Mouse (Mus musculus) kidney, adult 2 months (tissue): ENCODE measurements around the gene Becn1. TPM values are rescaled to one million over a fixed set of nuclear protein-coding genes. Genes with fewer than 3 reads are reported as not detected.

Source experiments
- DNase-seq: peaks from one replicate; pipeline ENCODE4 v3.0.0; 2021
- H3K27ac ChIP-seq: fragments of 200-500 bp; 2 replicates; pipeline ENCODE4 v1.5.1; 2012; ENCODE audit warnings: low read depth, low read length, control low read depth, inconsistent platforms; ENCODE audit not compliant: insufficient read depth
- H3K27me3 ChIP-seq: fragments of 200-500 bp; replicated peaks from 2 replicates; pipeline ENCODE4 v1.6.1; 2012; ENCODE audit warnings: mild to moderate bottlenecking, moderate library complexity, low read length, inconsistent platforms; ENCODE audit not compliant: control insufficient read depth, insufficient read depth
- H3K36me3 ChIP-seq: fragments of 200-500 bp; 2 replicates; pipeline ENCODE4 v1.6.1; 2012; ENCODE audit warnings: mild to moderate bottlenecking, moderate library complexity, low read length, inconsistent platforms; ENCODE audit not compliant: control insufficient read depth, insufficient read depth
- H3K4me1 ChIP-seq: fragments of 200-500 bp; 2 replicates; pipeline ENCODE4 v1.6.1; 2011; ENCODE audit warnings: low read length; ENCODE audit not compliant: control insufficient read depth, insufficient read depth
- H3K4me3 ChIP-seq: fragments of 200-500 bp; 2 replicates; pipeline ENCODE4 v1.5.1; 2011; ENCODE audit warnings: mild to moderate bottlenecking, low read depth, low read length, control low read depth; ENCODE audit not compliant: insufficient read depth
- CTCF ChIP-seq: fragments of 200-500 bp; conservative IDR thresholded peaks from 2 replicates; pipeline ENCODE4 v1.5.1; 2011; ENCODE audit warnings: low read depth, mild to moderate bottlenecking, control low read depth, low read length, moderate library complexity, mixed read lengths; ENCODE audit not compliant: insufficient read depth, insufficient read length
- POLR2A ChIP-seq: fragments of 200-500 bp; IDR thresholded peaks from one replicate; pipeline ENCODE4 v1.6.1; 2011; ENCODE audit warnings: low read depth, low read length, control low read depth
- whole genome bisulfite sequencing: fragments of 180-500 bp; shearing (Covaris S2); methylation state at CpG from one replicate; pipeline ENCODE4 v1.1.7; 2018; 5-methylcytosine and 5-hydroxymethylcytosine counted together
- polyA plus RNA-seq: library from polyadenylated mRNA; depleted of rRNA; stranded (reverse); fragments of >200 nt; gene quantifications from 2 replicates; pipeline ENCODE4 v1.2.3, GENCODE M21; 2012

Becn1 gene
- polyA plus RNA-seq, 1 experiment, result 61.9 TPM

DNA sequence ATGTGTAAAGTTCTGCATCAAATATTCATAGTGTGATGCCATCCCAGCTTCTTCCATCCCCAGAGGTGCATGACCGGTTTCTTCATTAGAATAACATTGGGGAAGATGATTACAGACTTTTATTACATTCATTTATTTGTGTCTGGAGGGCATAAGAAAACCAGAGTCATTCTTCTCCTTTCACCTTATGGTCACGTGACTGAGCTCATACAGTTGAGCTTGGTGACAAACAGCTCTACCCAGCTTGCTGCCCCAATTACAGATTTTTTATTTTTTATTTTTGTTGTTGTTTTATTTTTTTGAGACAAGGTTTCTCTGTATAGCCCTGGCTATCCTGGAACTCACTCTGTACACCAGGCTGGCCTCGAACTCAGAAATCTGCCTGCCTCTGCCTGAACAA is 29.6 kb downstream of the Becn1 start:
- no peak for DNase-seq
- Histone ChIP-seq H3K36me3 (no peaks in the 10 kb centered on the region; the same call in 1 of the 2 replicates), H3K4me3 (no peak overlapping the region), H3K27ac (no peak overlapping the region), H3K4me1 (peaks cover 19% of the 10 kb centered on the region), H3K27me3 (no peaks in the 10 kb centered on the region)
- 77% methylated on average over 3 of the region's 3 CpGs for WGBS
- no peak for TF ChIP-seq POLR2A
- TF ChIP-seq CTCF, result no peak

GRCm38 (mm10) chr11:101269577-101270116 is 32.4 kb downstream of the Becn1 start:
- H3K4me1 ChIP-seq, result no peaks in the 10 kb centered on the region; the same call in 1 of the 2 replicates
- no peak overlapping the region for H3K4me3 ChIP-seq
- 43% methylated on average over 10 of the region's 10 CpGs for WGBS
- H3K27me3 ChIP-seq, result no peaks in the 10 kb centered on the region
- TF ChIP-seq CTCF, result no peak
- TF ChIP-seq POLR2A, result no peak
- no peak for DNase-seq
- H3K36me3 ChIP-seq, result peaks cover 3% of the 10 kb centered on the region; the same call in 1 of the 2 replicates
- H3K27ac ChIP-seq, result 0 out of 2 replicates have a peak overlapping the region, but pooled peaks have one; percentile 32

- peaks cover 3% of the 10 kb centered on the region; the same call in 1 of the 2 replicates for H3K36me3 ChIP-seq
- H3K4me3 ChIP-seq, result no peak overlapping the region
- H3K27me3 ChIP-seq, result no peaks in the 10 kb centered on the region
- no peak for TF ChIP-seq POLR2A
- H3K4me1 ChIP-seq, result peaks cover 7% of the 10 kb centered on the region
- 0 out of 2 replicates have a peak overlapping the region, but pooled peaks have one; percentile 30 for H3K27ac ChIP-seq
- no peak for DNase-seq
- WGBS, result 56% methylated on average over 6 of the region's 6 CpGs
Observed at GRCm38 (mm10) chr11:101265906-101266305, 36.2 kb downstream of the Becn1 start.

DNA sequence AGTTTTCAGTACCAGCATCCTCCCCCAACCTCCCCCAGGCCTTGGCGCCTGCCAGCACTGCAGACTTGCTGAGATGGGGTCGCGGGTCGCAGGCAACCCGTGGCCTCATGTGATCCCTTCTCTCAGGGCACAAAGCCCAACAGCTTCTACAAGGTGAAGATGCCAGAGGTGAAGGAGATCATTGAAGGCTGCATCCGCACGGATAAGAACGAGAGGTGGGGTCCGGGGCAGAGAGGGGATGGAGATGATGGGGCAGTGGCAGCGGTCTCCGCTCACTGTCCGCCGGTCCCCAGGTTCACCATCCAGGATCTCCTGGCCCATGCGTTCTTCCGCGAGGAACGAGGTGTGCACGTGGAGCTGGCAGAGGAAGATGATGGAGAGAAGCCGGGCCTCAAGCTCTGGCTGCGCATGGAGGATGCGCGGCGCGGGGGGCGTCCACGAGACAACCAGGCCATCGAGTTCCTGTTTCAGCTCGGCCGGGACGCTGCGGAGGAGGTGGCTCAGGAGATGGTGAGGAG is 37.1 kb downstream of the Becn1 start:
- Histone ChIP-seq H3K27me3 (no peaks in the 10 kb centered on the region), H3K36me3 (peaks cover 3% of the 10 kb centered on the region; the same call in 1 of the 2 replicates), H3K27ac (peak overlapping the region; percentile 22), H3K4me1 (peaks cover 7% of the 10 kb centered on the region), H3K4me3 (peak overlapping the region; percentile 15)
- no peak for TF ChIP-seq CTCF
- TF ChIP-seq POLR2A, result peak; percentile 17
- WGBS, result 39% methylated on average over 31 of the region's 31 CpGs
- no peak for DNase-seq

DNA sequence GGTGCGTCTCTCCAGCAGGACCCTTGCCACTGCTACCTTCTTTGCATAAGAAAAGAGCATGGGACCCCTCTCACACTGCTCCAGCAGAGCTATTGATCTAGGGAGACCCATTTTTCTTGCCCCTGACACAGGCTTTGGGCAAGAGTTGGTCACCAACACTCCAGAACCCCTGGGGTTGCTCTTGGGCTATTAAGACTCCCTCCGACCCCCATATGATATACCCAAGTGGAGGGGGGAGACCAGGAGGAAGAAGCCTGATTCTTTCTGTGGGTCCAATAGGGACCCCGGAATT is 38.2 kb downstream of the Becn1 start:
- Histone ChIP-seq H3K27me3 (no peaks in the 10 kb centered on the region), H3K36me3 (peaks cover 3% of the 10 kb centered on the region; the same call in 1 of the 2 replicates), H3K4me1 (peaks cover 11% of the 10 kb centered on the region), H3K4me3 (peak overlapping the region; percentile 96), H3K27ac (peak overlapping the region; percentile 37)
- no peak for DNase-seq
- TF ChIP-seq POLR2A (no peak), CTCF (no peak)
- 59% methylated on average over 3 of the region's 3 CpGs for WGBS

- H3K27me3 ChIP-seq, result no peaks in the 10 kb centered on the region
- peaks cover 14% of the 10 kb centered on the region for H3K4me1 ChIP-seq
- H3K36me3 ChIP-seq, result peaks cover 3% of the 10 kb centered on the region; the same call in 1 of the 2 replicates
- TF ChIP-seq POLR2A (no peak), CTCF (no peak)
- H3K27ac ChIP-seq, result peak overlapping the region; percentile 37
- DNase-seq, result peak; percentile 54
- H3K4me3 ChIP-seq, result peak overlapping the region; percentile 96
- 36% methylated on average over 32 of the region's 32 CpGs for WGBS
Observed at GRCm38 (mm10) chr11:101263138-101263988, 38.7 kb downstream of the Becn1 start.

DNA sequence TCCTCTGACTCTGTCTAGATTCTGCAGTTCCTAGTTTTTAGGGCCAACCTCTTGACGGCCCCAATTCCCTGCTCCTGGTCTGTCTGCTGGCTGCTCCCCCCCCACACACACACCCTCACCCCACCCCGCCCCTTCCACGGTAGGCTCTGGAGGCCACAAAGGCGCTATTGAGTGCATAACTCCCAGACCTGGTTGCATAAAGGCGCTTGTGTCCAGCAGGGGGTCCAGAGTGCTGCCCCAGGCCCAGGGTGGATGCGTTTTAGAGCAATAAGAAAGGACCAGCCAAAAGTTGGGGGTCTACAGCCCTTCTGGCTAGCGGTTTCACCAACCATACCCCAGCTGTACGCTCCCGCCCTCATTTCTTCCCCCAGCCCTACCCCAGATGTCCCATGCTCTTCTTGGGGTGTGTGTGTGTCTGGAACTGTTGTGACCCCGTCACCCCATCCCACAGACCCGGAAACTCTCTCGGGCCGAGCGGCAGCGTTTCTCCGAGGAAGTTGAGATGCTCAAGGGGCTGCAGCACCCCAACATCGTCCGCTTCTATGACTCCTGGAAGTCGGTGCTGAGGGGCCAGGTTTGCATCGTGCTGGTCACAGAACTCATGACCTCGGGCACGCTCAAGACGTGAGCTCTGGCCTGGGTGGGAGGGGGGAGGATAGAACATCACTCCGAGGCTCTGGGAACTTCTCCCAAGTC is 39.7 kb downstream of the Becn1 start:
- 11% methylated on average over 24 of the region's 24 CpGs for WGBS
- Histone ChIP-seq H3K36me3 (peaks cover 3% of the 10 kb centered on the region; the same call in 1 of the 2 replicates), H3K27me3 (no peaks in the 10 kb centered on the region), H3K27ac (peak overlapping the region; percentile 62), H3K4me1 (peaks cover 14% of the 10 kb centered on the region), H3K4me3 (peak overlapping the region; percentile 96)
- no peak for DNase-seq
- no peak for TF ChIP-seq CTCF
- no peak for TF ChIP-seq POLR2A
